Mouse (Mus musculus): ENCODE data around the gene Mmp2. TPM values are rescaled to one million over a fixed set of nuclear protein-coding genes. Genes with fewer than 3 reads are reported as not detected.

Gene Mmp2
- polyA plus RNA-seq, 1 experiment from 2014 or later: 14.5 TPM

- H3K36me3 ChIP-seq (ENCODE audit: control insufficient read depth, insufficient read depth, low read length): no peaks in the 10 kb centered on the region
- DNase-seq (ENCODE audit: low spot score): no peak
- ATAC-seq: no peak
- H3K27ac ChIP-seq (ENCODE audit: low read depth, low read length): no peak overlapping the region
- no peaks in the 10 kb centered on the region for H3K9me3 ChIP-seq (replicated peaks; ENCODE audit: control insufficient read depth, low read length)
- no peak overlapping the region for H3K9ac ChIP-seq (ENCODE audit: low read length)
- WGBS: 74% methylated on average over 8 of the region's 8 CpGs
- H3K4me3 ChIP-seq (ENCODE audit: low read depth, low read length): no peak overlapping the region
- H3K4me1 ChIP-seq (ENCODE audit: control insufficient read depth, insufficient read depth, low read length): 0 out of 2 replicates have a peak, but pooled peaks cover 2% of the 10 kb centered on the region
- H3K4me2 ChIP-seq (ENCODE audit: low read length): no peak overlapping the region
- H3K27me3 ChIP-seq (replicated peaks; ENCODE audit: control insufficient read depth, insufficient read depth, low read length): no peaks in the 10 kb centered on the region
Observed at GRCm38 (mm10) chr8:92801231-92801630, 25.9 kb upstream of the Mmp2 start.

GRCm38 (mm10) chr8:92802591-92802990 lies 24.5 kb upstream of the Mmp2 start:
- Histone ChIP-seq H3K4me1 (ENCODE audit: control insufficient read depth, insufficient read depth, low read length) (0 out of 2 replicates have a peak, but pooled peaks cover 2% of the 10 kb centered on the region), H3K36me3 (ENCODE audit: control insufficient read depth, insufficient read depth, low read length) (no peaks in the 10 kb centered on the region), H3K4me2 (ENCODE audit: low read length) (no peak overlapping the region), H3K4me3 (ENCODE audit: low read depth, low read length) (no peak overlapping the region), H3K27me3 (replicated peaks; ENCODE audit: control insufficient read depth, insufficient read depth, low read length) (no peaks in the 10 kb centered on the region), H3K9ac (ENCODE audit: low read length) (no peak overlapping the region), H3K27ac (ENCODE audit: low read depth, low read length) (no peak overlapping the region), H3K9me3 (replicated peaks; ENCODE audit: control insufficient read depth, low read length) (no peaks in the 10 kb centered on the region)
- DNase-seq (ENCODE audit: low spot score) (no peak), ATAC-seq (no peak)
- 91% methylated on average over 3 of the region's 3 CpGs for WGBS

- no peaks in the 10 kb centered on the region for H3K27me3 ChIP-seq (replicated peaks; ENCODE audit: control insufficient read depth, insufficient read depth, low read length)
- no peak overlapping the region for H3K27ac ChIP-seq (ENCODE audit: low read depth, low read length)
- 83% methylated on average over 2 of the region's 2 CpGs for WGBS
- DNase-seq (ENCODE audit: low spot score) (no peak), ATAC-seq (no peak)
- H3K36me3 ChIP-seq (ENCODE audit: control insufficient read depth, insufficient read depth, low read length): no peaks in the 10 kb centered on the region
- no peak overlapping the region for H3K4me2 ChIP-seq (ENCODE audit: low read length)
- no peaks in the 10 kb centered on the region for H3K4me1 ChIP-seq (ENCODE audit: control insufficient read depth, insufficient read depth, low read length)
- no peak overlapping the region for H3K9ac ChIP-seq (ENCODE audit: low read length)
- H3K9me3 ChIP-seq (replicated peaks; ENCODE audit: control insufficient read depth, low read length): no peaks in the 10 kb centered on the region
- no peak overlapping the region for H3K4me3 ChIP-seq (ENCODE audit: low read depth, low read length)
Observed at GRCm38 (mm10) chr8:92812773-92813172, 14.3 kb upstream of the Mmp2 start.

GRCm38 (mm10) chr8:92815661-92816060 lies 11.4 kb upstream of the Mmp2 start:
- no peaks in the 10 kb centered on the region for H3K4me1 ChIP-seq (ENCODE audit: control insufficient read depth, insufficient read depth, low read length)
- no peak overlapping the region for H3K27ac ChIP-seq (ENCODE audit: low read depth, low read length)
- H3K9ac ChIP-seq (ENCODE audit: low read length): no peak overlapping the region
- 85% methylated on average over 5 of the region's 5 CpGs for WGBS
- no peaks in the 10 kb centered on the region for H3K9me3 ChIP-seq (replicated peaks; ENCODE audit: control insufficient read depth, low read length)
- no peak overlapping the region for H3K4me3 ChIP-seq (ENCODE audit: low read depth, low read length)
- H3K4me2 ChIP-seq (ENCODE audit: low read length): no peak overlapping the region
- no peaks in the 10 kb centered on the region for H3K27me3 ChIP-seq (replicated peaks; ENCODE audit: control insufficient read depth, insufficient read depth, low read length)
- no peaks in the 10 kb centered on the region for H3K36me3 ChIP-seq (ENCODE audit: control insufficient read depth, insufficient read depth, low read length)
- ATAC-seq: no peak
- no peak for DNase-seq (ENCODE audit: low spot score)

GRCm38 (mm10) chr8:92817928-92818818 lies 8.9 kb upstream of the Mmp2 start:
- no peak overlapping the region for H3K9ac ChIP-seq (ENCODE audit: low read length)
- peak; percentile 91 for ATAC-seq

GRCm38 (mm10) chr8:92821151-92821550 lies 5.9 kb upstream of the Mmp2 start:
- Histone ChIP-seq H3K27ac (ENCODE audit: low read depth, low read length) (no peak overlapping the region), H3K27me3 (replicated peaks; ENCODE audit: control insufficient read depth, insufficient read depth, low read length) (no peaks in the 10 kb centered on the region), H3K9ac (ENCODE audit: low read length) (no peak overlapping the region), H3K4me3 (ENCODE audit: low read depth, low read length) (no peak overlapping the region), H3K36me3 (ENCODE audit: control insufficient read depth, insufficient read depth, low read length) (no peaks in the 10 kb centered on the region), H3K4me2 (ENCODE audit: low read length) (no peak overlapping the region), H3K9me3 (replicated peaks; ENCODE audit: control insufficient read depth, low read length) (no peaks in the 10 kb centered on the region), H3K4me1 (ENCODE audit: control insufficient read depth, insufficient read depth, low read length) (no peaks in the 10 kb centered on the region)
- DNase-seq (ENCODE audit: low spot score): no peak
- ATAC-seq: no peak

More at GRCm38 (mm10) chr8:92817928-92818818, 8.9 kb upstream of the Mmp2 start:
- no peaks in the 10 kb centered on the region for H3K36me3 ChIP-seq (ENCODE audit: control insufficient read depth, insufficient read depth, low read length)
- H3K4me3 ChIP-seq (ENCODE audit: low read depth, low read length): no peak overlapping the region
- no peak overlapping the region for H3K27ac ChIP-seq (ENCODE audit: low read depth, low read length)
- H3K4me1 ChIP-seq (ENCODE audit: control insufficient read depth, insufficient read depth, low read length): no peaks in the 10 kb centered on the region
- no peak overlapping the region for H3K4me2 ChIP-seq (ENCODE audit: low read length)
- WGBS: 22% methylated on average over 6 of the region's 6 CpGs
- peak; percentile 93 for DNase-seq (ENCODE audit: low spot score)
- H3K27me3 ChIP-seq (replicated peaks; ENCODE audit: control insufficient read depth, insufficient read depth, low read length): no peaks in the 10 kb centered on the region
- H3K9me3 ChIP-seq (replicated peaks; ENCODE audit: control insufficient read depth, low read length): no peaks in the 10 kb centered on the region

GRCm38 (mm10) chr8:92822386-92822785 lies 4.7 kb upstream of the Mmp2 start:
- H3K36me3 ChIP-seq (ENCODE audit: control insufficient read depth, insufficient read depth, low read length): no peaks in the 10 kb centered on the region
- H3K4me3 ChIP-seq (ENCODE audit: low read depth, low read length): no peak overlapping the region
- 0 out of 2 replicates have a peak, but pooled peaks cover 4% of the 10 kb centered on the region for H3K27me3 ChIP-seq (replicated peaks; ENCODE audit: control insufficient read depth, insufficient read depth, low read length)
- no peak overlapping the region for H3K27ac ChIP-seq (ENCODE audit: low read depth, low read length)
- no peak overlapping the region for H3K4me2 ChIP-seq (ENCODE audit: low read length)
- DNase-seq (ENCODE audit: low spot score) (no peak), ATAC-seq (no peak)
- no peaks in the 10 kb centered on the region for H3K9me3 ChIP-seq (replicated peaks; ENCODE audit: control insufficient read depth, low read length)
- peaks cover 4% of the 10 kb centered on the region; the same call in 1 of the 2 replicates for H3K4me1 ChIP-seq (ENCODE audit: control insufficient read depth, insufficient read depth, low read length)
- WGBS: 91% methylated on average over 5 of the region's 5 CpGs
- no peak overlapping the region for H3K9ac ChIP-seq (ENCODE audit: low read length)

GRCm38 (mm10) chr8:92825991-92826390 lies 1.1 kb upstream of the Mmp2 start:
- Histone ChIP-seq H3K4me1 (ENCODE audit: control insufficient read depth, insufficient read depth, low read length) (peaks cover 8% of the 10 kb centered on the region; the same call in 1 of the 2 replicates), H3K27me3 (replicated peaks; ENCODE audit: control insufficient read depth, insufficient read depth, low read length) (0 out of 2 replicates have a peak, but pooled peaks cover 4% of the 10 kb centered on the region), H3K4me2 (ENCODE audit: low read length) (no peak overlapping the region), H3K4me3 (ENCODE audit: low read depth, low read length) (no peak overlapping the region), H3K36me3 (ENCODE audit: control insufficient read depth, insufficient read depth, low read length) (no peaks in the 10 kb centered on the region), H3K27ac (ENCODE audit: low read depth, low read length) (no peak overlapping the region), H3K9ac (ENCODE audit: low read length) (no peak overlapping the region), H3K9me3 (replicated peaks; ENCODE audit: control insufficient read depth, low read length) (no peaks in the 10 kb centered on the region)
- ATAC-seq (no peak), DNase-seq (ENCODE audit: low spot score) (no peak)
- WGBS: 72% methylated on average over 4 of the region's 4 CpGs

GRCm38 (mm10) chr8:92828251-92828743 lies 1.2 kb downstream of the Mmp2 start:
- DNase-seq (ENCODE audit: low spot score) (peak; percentile 82), ATAC-seq (peak; percentile 67; the same call in 1 of the 2 replicates)
- WGBS: 14% methylated on average over 15 of the region's 15 CpGs
- Histone ChIP-seq H3K36me3 (ENCODE audit: control insufficient read depth, insufficient read depth, low read length) (no peaks in the 10 kb centered on the region), H3K4me1 (ENCODE audit: control insufficient read depth, insufficient read depth, low read length) (peaks cover 8% of the 10 kb centered on the region; the same call in 1 of the 2 replicates), H3K27me3 (replicated peaks; ENCODE audit: control insufficient read depth, insufficient read depth, low read length) (0 out of 2 replicates have a peak, but pooled peaks cover 4% of the 10 kb centered on the region), H3K4me2 (ENCODE audit: low read length) (0 out of 2 replicates have a peak overlapping the region, but pooled peaks have one; percentile 56), H3K9me3 (replicated peaks; ENCODE audit: control insufficient read depth, low read length) (no peaks in the 10 kb centered on the region), H3K9ac (ENCODE audit: low read length) (no peak overlapping the region), H3K27ac (ENCODE audit: low read depth, low read length) (no peak overlapping the region), H3K4me3 (ENCODE audit: low read depth, low read length) (no peak overlapping the region)
